Mouse (Mus musculus) cortical plate, adult 2 months (tissue): Measurements from ENCODE around the gene Mre11a.

Experiments used
- CTCF ChIP-seq: fragments of 200-500 bp; IDR thresholded peaks from 2 replicates; pipeline ENCODE4 v1.5.1; 2011; ENCODE audit warnings: mild to moderate bottlenecking, control low read depth, low read length; ENCODE audit not compliant: insufficient read depth; ENCODE audit errors: extremely low read depth
- POLR2A ChIP-seq: fragments of 200-500 bp; IDR thresholded peaks from 2 replicates; pipeline ENCODE4 v1.6.1; 2011; ENCODE audit warnings: mild to moderate bottlenecking, low read length, control low read depth; ENCODE audit not compliant: insufficient read depth; ENCODE audit errors: extremely low read depth

GRCm38 (mm10) chr9:14806786-14807185, 22.3 kb downstream of the Mre11a start:
- TF ChIP-seq CTCF (no peak), POLR2A (no peak)
